Mouse (Mus musculus) liver, embryonic 13.5 days (tissue): ENCODE measurements around the gene Pdzd2. TPM values are rescaled to one million over a fixed set of nuclear protein-coding genes. Genes with fewer than 3 reads are reported as not detected.
A peak's percentile ranks its signal among the peaks of the same experiment; 100 is the strongest.

Source experiments
- ATAC-seq: fragments of 200-750 bp; cut with Nextera tagmentation; 2 replicates; pipeline ENCODE4 v1.8.0; 2017; ENCODE audit warnings: low read depth, mild to moderate bottlenecking, moderate number of reproducible peaks, moderate library complexity
- DNase-seq: peaks from one replicate; pipeline ENCODE4 v3.0.0; 2022
- H3K27ac ChIP-seq: fragments of 300-500 bp; sonication (generic); 2 replicates; pipeline ENCODE4 v1.5.1; 2015; ENCODE audit warnings: moderate library complexity, mild to moderate bottlenecking, inconsistent platforms
- H3K27me3 ChIP-seq: fragments of 300-500 bp; sonication (generic); 2 replicates; pipeline ENCODE4 v1.6.1; 2015; ENCODE audit warnings: mild to moderate bottlenecking, inconsistent platforms
- H3K36me3 ChIP-seq: fragments of 300-500 bp; sonication (generic); 2 replicates; pipeline ENCODE4 v1.6.1; 2015; ENCODE audit warnings: mild to moderate bottlenecking, inconsistent platforms
- H3K4me1 ChIP-seq: fragments of 300-500 bp; sonication (generic); replicated peaks from 2 replicates; pipeline ENCODE4 v1.6.1; 2015; ENCODE audit warnings: inconsistent platforms
- H3K4me2 ChIP-seq: fragments of 300-500 bp; sonication (generic); 2 replicates; pipeline ENCODE4 v1.6.1; 2015; ENCODE audit warnings: inconsistent platforms, mild to moderate bottlenecking, moderate library complexity
- H3K4me3 ChIP-seq: fragments of 300-500 bp; sonication (generic); replicated peaks from 2 replicates; pipeline ENCODE4 v1.5.1; 2015; ENCODE audit warnings: mild to moderate bottlenecking, inconsistent platforms
- H3K9ac ChIP-seq: fragments of 300-500 bp; sonication (generic); 2 replicates; pipeline ENCODE4 v1.6.1; 2015; ENCODE audit warnings: mild to moderate bottlenecking, inconsistent platforms
- H3K9me3 ChIP-seq: fragments of 300-500 bp; sonication (generic); replicated peaks from 2 replicates; pipeline ENCODE4 v1.6.1; 2016; ENCODE audit warnings: inconsistent platforms
- WGBS: fragments of 180-500 bp; shearing (Covaris S2); methylation state at CpG from one replicate; pipeline ENCODE4 v1.1.7; 2015; ENCODE audit not compliant: insufficient replicate concordance; 5-methylcytosine and 5-hydroxymethylcytosine counted together
- polyA plus RNA-seq: library from polyadenylated mRNA; unstranded; fragments of >200 nt; fragmentation: Nextera tagmentation; extraction: Ambion mirVana; gene quantifications from 2 replicates; pipeline ENCODE4 v1.2.1, GENCODE M21; 2015

Pdzd2 gene
- polyA plus RNA-seq, 1 experiment from 2014 or later, result 1.5 TPM

DNA sequence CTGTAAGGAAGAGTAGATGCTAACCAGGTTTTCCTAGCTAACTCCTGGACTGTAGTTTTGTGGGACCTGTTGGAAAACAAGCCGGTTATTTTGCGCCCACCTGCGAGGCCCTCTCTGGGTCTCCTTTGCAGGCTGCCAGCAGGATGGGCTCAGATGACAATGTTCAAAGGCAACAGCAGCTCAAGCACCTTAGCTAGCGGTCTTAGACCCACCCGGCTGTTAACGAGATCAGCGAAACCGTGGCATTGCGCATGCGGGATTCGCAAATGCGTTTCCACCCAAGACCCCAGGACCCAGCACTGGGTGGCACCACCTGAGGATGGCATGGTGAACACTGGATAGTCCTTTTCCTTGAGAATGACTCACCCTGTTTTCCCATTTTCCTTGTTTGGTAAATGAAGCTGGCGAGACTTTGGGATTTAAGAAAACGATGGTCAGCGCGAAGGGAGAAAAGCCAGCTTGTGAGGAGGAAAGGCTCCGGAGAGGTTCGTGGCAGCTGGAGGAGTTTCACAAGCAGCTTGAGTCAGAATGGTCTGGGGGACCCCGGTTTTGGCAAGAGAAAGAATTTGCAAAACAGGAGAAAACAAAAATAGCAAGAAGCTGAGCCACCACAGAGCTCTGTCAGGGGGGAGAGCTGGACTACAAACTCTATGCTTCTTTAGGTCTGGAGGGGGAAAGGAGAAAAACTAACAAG is 379.1 kb downstream of the Pdzd2 start:
- Histone ChIP-seq H3K9ac (no peak overlapping the region), H3K27ac (no peak overlapping the region), H3K4me3 (no peak overlapping the region), H3K9me3 (no peaks in the 10 kb centered on the region), H3K27me3 (no peaks in the 10 kb centered on the region), H3K4me1 (peaks cover 6% of the 10 kb centered on the region), H3K4me2 (no peak overlapping the region), H3K36me3 (peaks cover 20% of the 10 kb centered on the region)
- ATAC-seq (no peak), DNase-seq (no peak)
- WGBS, result 86% methylated on average over 19 of the region's 19 CpGs

DNA sequence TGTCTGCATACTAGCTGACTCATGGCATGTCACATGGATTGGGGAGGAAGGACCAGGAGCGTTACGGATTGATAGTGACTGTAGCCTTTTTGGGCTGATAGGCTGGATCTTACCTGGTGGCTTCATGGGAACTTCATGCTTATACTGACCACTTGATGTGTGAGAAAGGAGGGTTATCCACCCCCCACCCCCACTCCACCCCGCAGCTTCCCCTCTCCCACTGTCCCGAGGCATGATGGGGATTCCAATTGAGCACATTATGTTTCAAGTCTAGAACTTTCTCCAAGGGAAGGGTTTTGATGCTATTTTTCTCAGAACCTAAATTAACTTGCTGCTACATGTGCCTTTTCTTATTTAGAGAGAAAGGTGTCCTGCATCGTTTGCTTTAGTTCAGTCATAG is 381.3 kb downstream of the Pdzd2 start:
- Histone ChIP-seq H3K27me3 (no peaks in the 10 kb centered on the region), H3K9ac (no peak overlapping the region), H3K4me3 (no peak overlapping the region), H3K4me2 (no peak overlapping the region), H3K27ac (no peak overlapping the region), H3K9me3 (no peaks in the 10 kb centered on the region), H3K4me1 (no peaks in the 10 kb centered on the region), H3K36me3 (peaks cover 43% of the 10 kb centered on the region)
- 86% methylated on average over 5 of the region's 5 CpGs for WGBS
- ATAC-seq (no peak), DNase-seq (no peak)

GRCm38 (mm10) chr15:12357459-12357858 is 382.3 kb downstream of the Pdzd2 start:
- Histone ChIP-seq H3K9ac (no peak overlapping the region), H3K27ac (peak overlapping the region; percentile 15; the same call in 1 of the 2 replicates), H3K4me3 (no peak overlapping the region), H3K27me3 (no peaks in the 10 kb centered on the region), H3K4me1 (no peaks in the 10 kb centered on the region), H3K4me2 (no peak overlapping the region), H3K9me3 (no peaks in the 10 kb centered on the region), H3K36me3 (peaks cover 52% of the 10 kb centered on the region)
- DNase-seq (no peak), ATAC-seq (no peak)

DNA sequence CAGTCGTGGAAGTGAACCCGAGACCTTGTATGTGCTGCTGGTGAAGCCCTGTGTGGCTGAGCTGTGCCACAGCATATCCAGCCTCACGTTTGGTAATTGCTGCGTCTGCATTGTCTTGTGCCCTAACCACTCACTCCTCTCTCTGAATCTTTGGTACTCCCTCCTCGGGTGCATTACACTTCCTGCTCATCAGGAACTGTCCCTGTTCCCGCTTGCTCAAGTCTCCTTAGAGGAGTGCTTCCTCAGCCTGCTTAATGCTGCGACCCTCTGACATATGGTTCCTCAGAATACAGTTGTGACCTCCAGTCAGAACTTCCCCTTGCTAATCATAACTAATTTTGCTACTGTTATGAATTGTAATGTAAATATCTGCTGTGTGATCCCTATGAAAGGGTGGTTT is 383.8 kb downstream of the Pdzd2 start:
- 72% methylated on average over 7 of the region's 7 CpGs for WGBS
- no peak overlapping the region for H3K4me3 ChIP-seq
- no peaks in the 10 kb centered on the region for H3K9me3 ChIP-seq
- H3K27ac ChIP-seq, result no peak overlapping the region
- H3K36me3 ChIP-seq, result peaks cover 61% of the 10 kb centered on the region
- no peaks in the 10 kb centered on the region for H3K4me1 ChIP-seq
- no peaks in the 10 kb centered on the region for H3K27me3 ChIP-seq
- DNase-seq (no peak), ATAC-seq (no peak)
- no peak overlapping the region for H3K4me2 ChIP-seq
- no peak overlapping the region for H3K9ac ChIP-seq

DNA sequence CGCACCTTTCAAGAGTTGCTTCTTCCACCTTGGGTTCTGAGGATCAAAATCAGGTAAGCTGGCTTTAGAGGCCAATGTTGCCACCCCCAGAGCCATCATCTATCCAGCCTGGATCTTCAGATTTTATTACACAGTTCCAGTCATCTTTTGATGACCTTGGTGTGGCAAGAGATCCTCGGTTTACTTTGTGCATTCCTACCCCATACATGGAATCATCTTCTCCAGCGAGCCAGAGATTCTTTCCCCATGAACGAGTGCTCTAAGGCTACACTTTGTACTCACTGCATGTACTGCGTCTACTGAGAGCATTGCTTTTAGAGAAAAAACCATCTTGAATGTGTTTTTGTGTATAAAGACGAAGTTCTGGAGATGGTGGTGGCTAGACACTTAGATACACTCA is 384.5 kb downstream of the Pdzd2 start:
- Histone ChIP-seq H3K4me3 (no peak overlapping the region), H3K27ac (no peak overlapping the region), H3K9ac (no peak overlapping the region), H3K27me3 (no peaks in the 10 kb centered on the region), H3K4me1 (no peaks in the 10 kb centered on the region), H3K36me3 (peaks cover 62% of the 10 kb centered on the region), H3K4me2 (no peak overlapping the region), H3K9me3 (no peaks in the 10 kb centered on the region)
- DNase-seq, result no peak
- WGBS, result 90% methylated on average over 6 of the region's 6 CpGs
- ATAC-seq, result no peak

- no peaks in the 10 kb centered on the region for H3K9me3 ChIP-seq
- no peak for DNase-seq
- H3K4me1 ChIP-seq, result no peaks in the 10 kb centered on the region
- H3K9ac ChIP-seq, result no peak overlapping the region
- H3K4me2 ChIP-seq, result no peak overlapping the region
- H3K27me3 ChIP-seq, result no peaks in the 10 kb centered on the region
- no peak overlapping the region for H3K4me3 ChIP-seq
- H3K27ac ChIP-seq, result no peak overlapping the region
- ATAC-seq, result peak; percentile 21; the same call in 1 of the 2 replicates
- peaks cover 71% of the 10 kb centered on the region for H3K36me3 ChIP-seq
- 85% methylated on average over 2 of the region's 2 CpGs for WGBS
These were observed 385.4 kb downstream of the Pdzd2 start for GRCm38 (mm10) chr15:12354281-12354810.

- 91% methylated on average over 7 of the region's 7 CpGs for WGBS
- H3K4me1 ChIP-seq, result peaks cover 3% of the 10 kb centered on the region; the same call in 1 of the 2 replicates
- ATAC-seq (no peak), DNase-seq (no peak)
- no peak overlapping the region for H3K27ac ChIP-seq
- no peak overlapping the region for H3K4me2 ChIP-seq
- H3K9ac ChIP-seq, result no peak overlapping the region
- no peaks in the 10 kb centered on the region for H3K27me3 ChIP-seq
- no peaks in the 10 kb centered on the region for H3K9me3 ChIP-seq
- H3K4me3 ChIP-seq, result no peak overlapping the region
- peaks cover 78% of the 10 kb centered on the region for H3K36me3 ChIP-seq
These were observed 388.3 kb downstream of the Pdzd2 start for GRCm38 (mm10) chr15:12351470-12351869.

- Histone ChIP-seq H3K27me3 (no peaks in the 10 kb centered on the region), H3K9me3 (no peaks in the 10 kb centered on the region), H3K4me1 (peaks cover 3% of the 10 kb centered on the region; the same call in 1 of the 2 replicates), H3K4me2 (no peak overlapping the region), H3K4me3 (no peak overlapping the region), H3K36me3 (peaks cover 75% of the 10 kb centered on the region), H3K27ac (no peak overlapping the region), H3K9ac (no peak overlapping the region)
- DNase-seq, result no peak
- no peak for ATAC-seq
- WGBS, result 88% methylated on average over 5 of the region's 5 CpGs
These were observed 389.9 kb downstream of the Pdzd2 start for GRCm38 (mm10) chr15:12349840-12350239.

DNA sequence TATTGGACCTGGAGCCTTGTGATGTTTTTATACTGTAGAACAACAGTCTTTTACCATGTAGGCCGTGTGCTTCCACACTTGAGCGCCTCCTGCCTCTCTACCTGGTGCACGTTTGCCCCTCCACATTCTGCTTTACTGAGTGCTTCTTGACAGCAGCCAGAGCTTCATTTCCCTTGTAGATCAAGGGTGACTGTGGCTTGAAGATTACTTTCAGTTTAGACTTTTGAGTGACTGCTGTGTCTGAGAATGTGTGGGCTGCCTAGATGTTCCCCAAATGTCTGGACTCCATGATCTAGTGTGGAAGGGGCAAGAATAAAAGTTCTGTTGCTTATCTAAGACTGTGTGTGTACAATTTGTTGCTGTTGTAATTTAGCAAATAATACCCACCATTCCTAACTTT is 390.8 kb downstream of the Pdzd2 start:
- no peak overlapping the region for H3K9ac ChIP-seq
- no peak for ATAC-seq
- 72% methylated on average over 3 of the region's 3 CpGs for WGBS
- H3K4me1 ChIP-seq, result peaks cover 3% of the 10 kb centered on the region; the same call in 1 of the 2 replicates
- H3K4me2 ChIP-seq, result no peak overlapping the region
- H3K27me3 ChIP-seq, result no peaks in the 10 kb centered on the region
- H3K4me3 ChIP-seq, result no peak overlapping the region
- no peak overlapping the region for H3K27ac ChIP-seq
- H3K36me3 ChIP-seq, result peaks cover 75% of the 10 kb centered on the region
- no peak for DNase-seq
- no peaks in the 10 kb centered on the region for H3K9me3 ChIP-seq

GRCm38 (mm10) chr15:12346916-12347315 is 392.8 kb downstream of the Pdzd2 start:
- DNase-seq, result no peak
- 93% methylated on average over 3 of the region's 3 CpGs for WGBS
- H3K36me3 ChIP-seq, result peaks cover 68% of the 10 kb centered on the region

GRCm38 (mm10) chr15:12341401-12341758 is 398.3 kb downstream of the Pdzd2 start:
- peaks cover 57% of the 10 kb centered on the region for H3K4me1 ChIP-seq
- DNase-seq (peak; percentile 39), ATAC-seq (peak; percentile 78)
- peak overlapping the region; percentile 66 for H3K9ac ChIP-seq
- H3K4me3 ChIP-seq, result peak overlapping the region; percentile 39
- peaks cover 29% of the 10 kb centered on the region for H3K36me3 ChIP-seq
- H3K4me2 ChIP-seq, result peak overlapping the region; percentile 72
- WGBS, result 20% methylated on average over 4 of the region's 4 CpGs
- peak overlapping the region; percentile 93 for H3K27ac ChIP-seq
- H3K27me3 ChIP-seq, result no peaks in the 10 kb centered on the region
- H3K9me3 ChIP-seq, result no peaks in the 10 kb centered on the region

More at GRCm38 (mm10) chr15:12346916-12347315, 392.8 kb downstream of the Pdzd2 start:
- no peak overlapping the region for H3K9ac ChIP-seq
- no peak overlapping the region; the same call in 1 of the 2 replicates for H3K27ac ChIP-seq
- no peaks in the 10 kb centered on the region for H3K9me3 ChIP-seq
- no peak for ATAC-seq
- H3K4me2 ChIP-seq, result no peak overlapping the region
- no peaks in the 10 kb centered on the region for H3K27me3 ChIP-seq
- H3K4me1 ChIP-seq, result peaks cover 9% of the 10 kb centered on the region
- no peak overlapping the region for H3K4me3 ChIP-seq
